Mouse (Mus musculus) heart, adult 2 months (tissue): Measurements from ENCODE around the gene Clgn. TPM values are rescaled to one million over a fixed set of nuclear protein-coding genes. Genes with fewer than 3 reads are reported as not detected.
A peak's percentile ranks its signal among the peaks of the same experiment; 100 is the strongest.

ENCODE experiments used
- DNase-seq, 2 experiments: peaks; one replicate each; pipeline ENCODE4 v3.0.0; 2021
- H3K27ac ChIP-seq: fragments of 200-600 bp; 2 replicates; pipeline ENCODE4 v1.8.1; 2022
- H3K27me3 ChIP-seq: fragments of 200-500 bp; 2 replicates; pipeline ENCODE4 v1.6.1; 2012; ENCODE audit warnings: mild to moderate bottlenecking, low read length, inconsistent platforms, mixed read lengths; ENCODE audit not compliant: control insufficient read depth, insufficient read depth
- H3K36me3 ChIP-seq: fragments of 200-500 bp; 2 replicates; pipeline ENCODE4 v1.6.1; 2012; ENCODE audit warnings: low read length, inconsistent platforms; ENCODE audit not compliant: control insufficient read depth, insufficient read depth
- H3K4me1 ChIP-seq: fragments of 200-500 bp; 2 replicates; pipeline ENCODE4 v1.6.1; 2011; ENCODE audit warnings: low read length; ENCODE audit not compliant: control insufficient read depth, insufficient read depth
- H3K4me3 ChIP-seq: fragments of 200-600 bp; 2 replicates; pipeline ENCODE4 v1.8.1; 2022
- H3K79me2 ChIP-seq: fragments of 200-500 bp; replicated peaks from 2 replicates; pipeline ENCODE4 v1.6.1; 2012; ENCODE audit warnings: mild to moderate bottlenecking, inconsistent platforms, low read length, moderate library complexity, mixed read lengths; ENCODE audit not compliant: control insufficient read depth, insufficient read depth
- H3K9ac ChIP-seq: fragments of 200-500 bp; 2 replicates; pipeline ENCODE4 v1.6.1; 2012; ENCODE audit warnings: low read depth, mild to moderate bottlenecking, control low read depth, inconsistent platforms, low read length, mixed read lengths
- CTCF ChIP-seq: fragments of 200-600 bp; IDR thresholded peaks from 2 replicates; pipeline ENCODE4 v1.8.1; 2022; ENCODE audit warnings: antibody characterized with exemption, mild to moderate bottlenecking, moderate library complexity
- EP300 ChIP-seq: fragments of 200-500 bp; IDR thresholded peaks from 2 replicates; pipeline ENCODE4 v1.6.1; 2011; ENCODE audit warnings: low read depth, low read length, control low read depth; ENCODE audit not compliant: insufficient read depth
- POLR2A ChIP-seq: fragments of 200-500 bp; IDR thresholded peaks from 2 replicates; pipeline ENCODE4 v1.6.1; 2011; ENCODE audit warnings: mild to moderate bottlenecking, low read depth, low read length, control low read depth; ENCODE audit not compliant: insufficient read depth
- WGBS: fragments of 180-500 bp; shearing (Covaris S2); methylation state at CpG from one replicate; pipeline ENCODE4 v1.1.7; 2018; 5-methylcytosine and 5-hydroxymethylcytosine counted together
- intact Hi-C: fragments of 180-260 bp; cut with DNase I; formaldehyde crosslinking; loops from one replicate; pipeline ENCODE4 v1.15.1; 2025
- polyA plus RNA-seq: library from polyadenylated mRNA; depleted of rRNA; stranded (reverse); fragments of >200 nt; gene quantifications from 2 replicates; pipeline ENCODE4 v1.2.3, GENCODE M21; 2012
- total RNA-seq, 2 experiments: library from RNA; stranded (reverse); gene quantifications; 2 replicates each; pipeline ENCODE4 v1.2.3; 2021

Gene Clgn
- total and polyA plus RNA-seq, 3 experiments, result 0.08 TPM; not detected in 2

DNA sequence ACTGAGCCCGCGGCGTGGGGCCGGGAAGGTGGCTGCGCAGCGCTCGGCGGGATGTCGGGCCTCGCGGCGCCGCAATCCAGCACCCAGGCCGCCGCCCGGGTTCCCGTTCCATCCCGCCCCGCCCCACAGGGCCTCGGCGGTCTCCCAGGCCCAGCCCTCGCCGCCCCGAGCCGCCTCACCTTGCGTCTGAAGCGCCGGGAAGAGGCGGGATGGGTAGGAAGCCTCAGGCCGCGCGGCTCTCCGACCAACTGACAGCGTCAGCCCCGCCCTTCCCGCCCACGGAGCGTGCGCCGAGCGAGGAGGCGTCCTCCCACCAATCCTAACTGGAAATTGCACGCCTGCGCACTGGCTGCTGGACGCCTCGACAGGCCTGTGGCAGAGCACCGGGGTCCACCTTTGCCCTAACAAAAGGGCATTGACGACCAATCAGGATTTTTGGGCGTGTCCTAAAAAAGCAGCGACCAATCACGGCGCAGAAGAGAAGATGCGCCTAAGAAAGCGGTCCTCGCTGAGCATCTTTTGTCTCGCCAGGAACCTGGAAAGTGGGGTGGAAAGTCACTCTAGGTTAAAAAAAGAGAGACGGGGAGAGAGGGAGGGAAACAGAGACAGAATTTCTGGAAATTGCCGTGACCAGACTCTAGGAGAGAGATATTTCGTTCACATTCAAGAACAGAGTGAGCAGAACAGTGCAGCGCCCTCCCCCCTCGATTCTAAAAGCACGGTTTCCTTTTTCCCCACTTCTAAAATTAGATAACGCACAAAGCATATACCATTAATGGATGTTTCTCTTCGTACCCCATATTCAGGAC is 52.8 kb downstream of the Clgn start:
- Histone ChIP-seq H3K4me1 (no peaks in the 10 kb centered on the region), H3K27me3 (no peaks in the 10 kb centered on the region), H3K79me2 (no peaks in the 10 kb centered on the region; the same call in 1 of the 2 replicates), H3K36me3 (no peaks in the 10 kb centered on the region; the same call in 1 of the 2 replicates), H3K4me3 (peak overlapping the region; percentile 84), H3K27ac (peak overlapping the region; percentile 75), H3K9ac (peak overlapping the region; percentile 87)
- no peak for TF ChIP-seq CTCF
- no peak for TF ChIP-seq EP300
- peak; percentile 68 for TF ChIP-seq POLR2A
- intact Hi-C loops, result loop anchor here (2.0 to 10.0 kb wide), 2 partner anchors 110 to 162 kb away; partner anchors contain the start of genes Dnajb1, Elmod2 and Tecr
- DNase-seq, result peak; percentile 96 to 98
- under 1% methylated on average over 64 of the region's 64 CpGs for WGBS

GRCm38 (mm10) chr8:83443052-83443400 is 53.4 kb downstream of the Clgn start:
- no peak overlapping the region for H3K9ac ChIP-seq
- H3K27ac ChIP-seq, result no peak overlapping the region
- H3K79me2 ChIP-seq, result no peaks in the 10 kb centered on the region; the same call in 1 of the 2 replicates
- H3K4me3 ChIP-seq, result peak overlapping the region; percentile 84
- 31% methylated on average over 5 of the region's 5 CpGs for WGBS
- DNase-seq, result no peak
- TF ChIP-seq EP300 (no peak), CTCF (no peak), POLR2A (no peak)
- H3K36me3 ChIP-seq, result no peaks in the 10 kb centered on the region; the same call in 1 of the 2 replicates
- intact Hi-C loops, result loop anchor here (2.0 to 10.0 kb wide), 2 partner anchors 110 to 162 kb away; partner anchors contain the start of genes Dnajb1, Elmod2 and Tecr
- H3K27me3 ChIP-seq, result no peaks in the 10 kb centered on the region
- no peaks in the 10 kb centered on the region for H3K4me1 ChIP-seq

DNA sequence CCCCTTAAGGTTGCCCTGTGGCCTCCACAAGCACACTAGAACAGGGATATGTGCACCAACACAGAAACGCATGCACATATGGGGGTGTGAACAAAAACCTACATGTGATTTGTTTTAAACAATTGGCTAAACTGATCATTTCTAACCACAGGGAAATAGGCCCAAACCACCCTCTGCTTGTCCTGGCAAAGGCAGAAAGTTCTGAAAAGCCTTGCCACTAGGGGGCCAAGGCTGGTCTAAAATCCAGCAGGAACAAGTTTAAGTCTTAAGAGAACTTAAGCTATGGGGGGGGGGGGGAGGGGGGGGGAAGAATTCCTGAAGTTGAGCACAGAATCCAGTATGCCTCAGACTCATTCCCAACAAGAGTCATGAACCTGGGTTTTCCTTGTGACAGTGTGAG is 60.3 kb downstream of the Clgn start:
- Histone ChIP-seq H3K36me3 (no peaks in the 10 kb centered on the region), H3K27me3 (no peaks in the 10 kb centered on the region), H3K79me2 (no peaks in the 10 kb centered on the region), H3K27ac (no peak overlapping the region), H3K4me1 (no peaks in the 10 kb centered on the region), H3K4me3 (no peak overlapping the region), H3K9ac (no peak overlapping the region)
- 77% methylated on average over 1 of the region's 1 CpGs for WGBS
- no peak for DNase-seq
- TF ChIP-seq POLR2A (no peak), CTCF (peak; percentile 50)
- intact Hi-C loops, result loop anchor here (5.0 to 10.0 kb wide), 2 partner anchors 155 to 353 kb away; partner anchors contain the start of genes Dnajb1 and Tecr

DNA sequence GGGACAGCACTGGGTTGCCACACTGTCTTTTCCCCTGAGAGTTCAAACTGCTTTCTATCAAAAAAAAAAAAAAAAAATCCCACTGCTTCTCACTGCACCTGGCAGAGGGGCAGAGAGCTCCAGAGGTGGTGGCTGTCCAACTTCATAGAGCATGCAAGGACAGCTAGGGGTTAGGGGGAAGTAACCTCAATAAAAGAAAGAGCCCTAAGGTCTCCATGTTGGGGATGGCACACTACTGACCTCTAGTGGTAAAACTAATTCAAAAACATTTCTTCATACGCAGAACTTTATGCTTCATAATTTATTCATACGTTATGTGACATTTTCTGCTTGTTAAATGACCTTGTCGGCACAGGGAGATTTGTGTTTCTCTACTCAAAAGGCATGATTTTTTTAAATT is 61.4 kb downstream of the Clgn start:
- no peak for DNase-seq
- 10% methylated on average over 3 of the region's 3 CpGs for WGBS

GRCm38 (mm10) chr8:83457121-83457520 is 67.5 kb downstream of the Clgn start:
- DNase-seq, result no peak
- intact Hi-C loops, result no loop called here

More for the DNA sequence above, 61.4 kb downstream of the Clgn start:
- Histone ChIP-seq H3K4me1 (no peaks in the 10 kb centered on the region), H3K27ac (no peak overlapping the region), H3K9ac (no peak overlapping the region), H3K36me3 (no peaks in the 10 kb centered on the region), H3K27me3 (no peaks in the 10 kb centered on the region), H3K4me3 (no peak overlapping the region), H3K79me2 (no peaks in the 10 kb centered on the region)
- intact Hi-C loops, result loop anchor here (5.0 kb wide), 1 partner anchor 354 kb away; no protein-coding TSS in a partner anchor
- no peak for TF ChIP-seq EP300
- no peak for TF ChIP-seq POLR2A
- peak; percentile 85 for TF ChIP-seq CTCF

GRCm38 (mm10) chr8:83458222-83458621 is 68.6 kb downstream of the Clgn start, which contains the start of gene Scoc:
Gene Scoc (minus strand): TSS chr8:83458391.
- Histone ChIP-seq H3K79me2 (no peaks in the 10 kb centered on the region), H3K36me3 (no peaks in the 10 kb centered on the region), H3K9ac (no peak within 1 kb of the TSS), H3K4me1 (no peaks in the 10 kb centered on the region), H3K27ac (no peak within 1 kb of the TSS), H3K27me3 (no peaks in the 10 kb centered on the region), H3K4me3 (no peak within 1 kb of the TSS)
- TF ChIP-seq CTCF, result no peak
- no peak for TF ChIP-seq EP300
- no peak for TF ChIP-seq POLR2A
- 73% methylated on average over 14 of the region's 14 CpGs for WGBS
- DNase-seq, result no peak
- intact Hi-C loops, result no loop called here

More at GRCm38 (mm10) chr8:83457121-83457520, 67.5 kb downstream of the Clgn start:
- H3K4me1 ChIP-seq, result no peaks in the 10 kb centered on the region
- no peak overlapping the region for H3K4me3 ChIP-seq
- no peak overlapping the region for H3K27ac ChIP-seq
- H3K36me3 ChIP-seq, result no peaks in the 10 kb centered on the region
- H3K9ac ChIP-seq, result no peak overlapping the region
- TF ChIP-seq CTCF (no peak), POLR2A (no peak), EP300 (no peak)
- WGBS, result 60% methylated on average over 6 of the region's 6 CpGs
- no peaks in the 10 kb centered on the region for H3K79me2 ChIP-seq
- H3K27me3 ChIP-seq, result no peaks in the 10 kb centered on the region
